Mouse (Mus musculus) embryonic facial prominence, embryonic 11.5 days (tissue): ENCODE results near the gene Fbxw21. TPM values are rescaled to one million over a fixed set of nuclear protein-coding genes. Genes with fewer than 3 reads are reported as not detected.
A peak's percentile ranks its signal among the peaks of the same experiment; 100 is the strongest.

ENCODE experiments used
- ATAC-seq: fragments of 200-750 bp; cut with Nextera tagmentation; replicated peaks from 2 replicates; pipeline ENCODE4 v1.8.0; 2017; ENCODE audit warnings: low read depth; ENCODE audit not compliant: insufficient number of reproducible peaks, low FRiP score, low TSS enrichment
- DNase-seq: peaks from one replicate; pipeline ENCODE4 v3.0.0-alpha.2; 2015; ENCODE audit warnings: low spot score
- H3K27ac ChIP-seq: fragments of 300-500 bp; sonication (generic); replicated peaks from 2 replicates; pipeline ENCODE4 v1.5.1; 2014; ENCODE audit warnings: mild to moderate bottlenecking, low read depth, low read length, control low read depth
- H3K27me3 ChIP-seq: fragments of 300-500 bp; sonication (generic); 2 replicates; pipeline ENCODE4 v1.6.1; 2014; ENCODE audit warnings: mild to moderate bottlenecking, low read length, moderate library complexity, mixed read lengths; ENCODE audit not compliant: control insufficient read depth, insufficient read depth
- H3K36me3 ChIP-seq: fragments of 300-500 bp; sonication (generic); replicated peaks from 2 replicates; pipeline ENCODE4 v1.6.1; 2014; ENCODE audit warnings: low read depth, mild to moderate bottlenecking, low read length, moderate library complexity, mixed read lengths; ENCODE audit not compliant: control insufficient read depth, insufficient read depth
- H3K4me1 ChIP-seq: fragments of 300-500 bp; sonication (generic); 2 replicates; pipeline ENCODE4 v1.6.1; 2014; ENCODE audit warnings: low read length, mixed read lengths; ENCODE audit not compliant: control insufficient read depth, insufficient read depth
- H3K4me2 ChIP-seq: fragments of 300-500 bp; sonication (generic); 2 replicates; pipeline ENCODE4 v1.6.1; 2014; ENCODE audit warnings: low read depth, mild to moderate bottlenecking, control low read depth, low read length, moderate library complexity
- H3K4me3 ChIP-seq: fragments of 300-500 bp; sonication (generic); 2 replicates; pipeline ENCODE4 v1.5.1; 2014; ENCODE audit warnings: low read depth, low read length, control low read depth
- H3K9ac ChIP-seq: fragments of 300-500 bp; sonication (generic); replicated peaks from 2 replicates; pipeline ENCODE4 v1.6.1; 2014; ENCODE audit warnings: mild to moderate bottlenecking, control low read depth, low read length
- H3K9me3 ChIP-seq: fragments of 300-500 bp; sonication (generic); replicated peaks from 2 replicates; pipeline ENCODE4 v1.6.1; 2016; ENCODE audit warnings: mild to moderate bottlenecking, low read length, inconsistent platforms, mixed read lengths; ENCODE audit not compliant: control insufficient read depth
- WGBS: fragments of 180-500 bp; shearing (Covaris S2); extraction: QIAGEN DNeasy Blood & Tissue Kit; methylation state at CpG from one replicate; pipeline ENCODE4 v1.1.7; 2014; 5-methylcytosine and 5-hydroxymethylcytosine counted together
- polyA plus RNA-seq: library from polyadenylated mRNA; unstranded; fragments of >200 nt; fragmentation: Nextera tagmentation; extraction: Ambion mirVana; gene quantifications from 2 replicates; pipeline ENCODE4 v1.2.1, GENCODE M21; 2014

Gene Fbxw21
- polyA plus RNA-seq, 1 experiment from 2014 or later = not detected

DNA sequence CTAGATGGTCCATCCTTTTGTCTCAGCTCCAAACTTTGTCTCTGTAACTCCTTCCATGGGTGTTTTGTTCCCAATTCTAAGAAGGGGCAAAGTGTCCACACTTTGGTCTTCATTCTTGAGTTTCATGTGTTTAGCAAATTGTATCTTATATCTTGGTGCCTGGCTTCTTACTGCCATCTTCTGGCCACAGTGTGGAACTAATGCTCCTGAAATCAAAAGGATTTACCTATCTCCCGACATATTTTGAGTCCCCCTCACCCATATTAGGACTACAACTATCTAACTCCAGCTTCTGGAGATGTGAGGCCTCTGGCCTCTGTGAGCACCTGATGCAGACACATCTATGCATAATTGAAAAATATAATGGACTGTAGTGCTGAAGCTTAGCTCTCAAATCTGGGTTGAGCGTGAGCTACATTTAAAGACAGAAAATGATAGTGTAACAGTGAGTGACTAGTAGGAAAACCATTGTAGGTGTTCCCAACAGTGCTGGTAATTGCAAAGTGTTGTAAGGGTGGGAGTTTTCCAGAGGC, 39.2 kb downstream of the Fbxw21 start:
- no peaks in the 10 kb centered on the region for H3K4me1 ChIP-seq
- peak; percentile 62 for DNase-seq
- no peak overlapping the region for H3K4me3 ChIP-seq
- ATAC-seq = no peak
- WGBS = 45% methylated on average over 2 of the region's 2 CpGs
- H3K9me3 ChIP-seq = no peaks in the 10 kb centered on the region
- no peak overlapping the region for H3K4me2 ChIP-seq
- H3K27ac ChIP-seq = no peak overlapping the region
- peaks cover 4% of the 10 kb centered on the region; the same call in 1 of the 2 replicates for H3K36me3 ChIP-seq
- no peaks in the 10 kb centered on the region for H3K27me3 ChIP-seq
- H3K9ac ChIP-seq = no peak overlapping the region

DNA sequence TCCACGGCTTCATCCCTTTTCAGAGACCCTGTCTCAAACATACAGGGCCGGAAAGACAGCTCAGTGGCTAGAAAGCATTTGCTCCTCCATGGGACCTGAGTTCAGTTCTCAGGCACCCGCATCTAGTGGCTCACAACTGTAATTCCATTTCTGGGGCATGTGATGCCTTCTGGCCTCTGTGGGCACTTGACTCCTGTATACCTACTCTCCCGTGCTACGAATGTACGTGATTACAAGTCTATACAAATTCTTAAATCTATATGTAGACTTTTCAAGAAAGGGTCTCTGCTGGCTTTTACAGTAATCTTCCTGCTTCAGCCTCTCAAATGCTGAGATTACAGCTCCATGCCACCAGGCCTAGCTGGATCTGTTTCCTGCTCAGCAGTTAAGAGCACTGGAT, 40.9 kb downstream of the Fbxw21 start:
- Histone ChIP-seq H3K27ac (no peak overlapping the region), H3K27me3 (no peaks in the 10 kb centered on the region), H3K36me3 (peaks cover 12% of the 10 kb centered on the region), H3K9ac (no peak overlapping the region), H3K9me3 (no peaks in the 10 kb centered on the region), H3K4me2 (no peak overlapping the region), H3K4me1 (no peaks in the 10 kb centered on the region), H3K4me3 (no peak overlapping the region)
- WGBS = 88% methylated on average over 6 of the region's 6 CpGs
- ATAC-seq = no peak
- DNase-seq = no peak

DNA sequence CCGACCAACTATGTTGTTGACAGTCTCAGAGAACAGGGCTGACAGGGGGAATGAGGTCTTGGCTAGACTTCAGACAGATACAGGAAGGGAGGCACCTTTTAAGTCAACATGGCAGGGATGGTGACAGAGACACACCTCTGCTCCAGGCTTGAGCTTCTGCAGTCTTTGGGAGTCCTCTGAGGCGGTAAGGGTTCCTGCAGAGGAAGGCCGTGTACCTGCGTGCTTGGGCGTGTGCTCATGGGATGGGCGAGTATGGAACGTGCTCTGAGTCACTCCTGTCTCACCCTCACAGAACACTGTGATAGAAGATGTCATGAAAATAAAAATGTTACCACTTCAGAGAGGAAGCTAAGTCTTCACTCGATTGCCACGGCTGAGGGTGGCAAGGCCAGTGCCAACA, 42.3 kb downstream of the Fbxw21 start:
- Histone ChIP-seq H3K27ac (no peak overlapping the region), H3K27me3 (no peaks in the 10 kb centered on the region), H3K4me1 (no peaks in the 10 kb centered on the region), H3K4me2 (no peak overlapping the region), H3K9me3 (no peaks in the 10 kb centered on the region), H3K9ac (no peak overlapping the region), H3K36me3 (peaks cover 17% of the 10 kb centered on the region), H3K4me3 (no peak overlapping the region)
- 92% methylated on average over 9 of the region's 9 CpGs for WGBS
- ATAC-seq (no peak), DNase-seq (no peak)

DNA sequence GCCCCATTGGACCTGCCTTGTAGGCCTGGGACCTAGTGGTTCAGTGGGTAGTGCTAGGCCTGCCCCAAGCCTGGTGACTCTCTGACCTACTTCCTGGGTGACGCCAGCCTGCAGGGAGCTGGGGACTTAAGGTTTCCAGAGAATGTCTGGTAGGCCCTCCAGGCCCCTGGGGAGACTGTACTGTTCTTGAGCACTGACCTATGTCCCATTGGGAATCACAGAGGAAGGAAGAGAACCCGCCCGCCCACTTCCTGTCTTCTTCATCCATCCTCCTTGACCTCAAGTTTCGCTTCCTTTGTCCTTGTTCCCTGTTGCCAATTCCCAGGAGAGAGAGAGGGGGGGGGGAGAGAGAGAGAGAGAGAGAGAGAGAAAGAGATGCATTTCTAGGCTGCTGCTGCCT, 43.7 kb downstream of the Fbxw21 start:
- DNase-seq = no peak
- peaks cover 18% of the 10 kb centered on the region for H3K36me3 ChIP-seq

DNA sequence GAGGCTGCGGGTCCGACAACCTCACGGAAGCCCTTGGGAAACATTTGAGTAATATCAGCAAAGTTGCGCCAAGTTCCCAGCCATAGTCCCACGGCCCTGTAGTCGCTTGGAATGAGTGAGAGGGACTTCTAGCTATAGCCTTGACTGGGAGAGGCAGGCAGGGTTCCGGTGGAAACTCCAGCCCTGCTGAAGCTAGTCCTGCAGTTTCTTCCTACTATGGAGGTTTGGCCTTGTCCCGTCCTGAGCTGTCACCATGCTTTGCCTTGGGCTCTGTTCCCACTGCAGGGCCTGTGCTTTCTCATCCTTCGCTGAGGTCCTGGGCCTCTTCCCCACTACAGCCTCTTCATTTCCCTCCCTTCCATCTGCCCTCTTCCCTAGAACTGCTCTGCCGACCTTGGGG, 45.6 kb downstream of the Fbxw21 start:
- Histone ChIP-seq H3K4me3 (no peak overlapping the region), H3K4me1 (no peaks in the 10 kb centered on the region), H3K9ac (no peak overlapping the region), H3K4me2 (no peak overlapping the region), H3K27ac (no peak overlapping the region), H3K27me3 (no peaks in the 10 kb centered on the region), H3K36me3 (peaks cover 30% of the 10 kb centered on the region), H3K9me3 (no peaks in the 10 kb centered on the region)
- ATAC-seq = no peak
- WGBS = 94% methylated on average over 10 of the region's 10 CpGs
- DNase-seq = no peak

More for the DNA sequence above, 43.7 kb downstream of the Fbxw21 start:
- Histone ChIP-seq H3K27ac (no peak overlapping the region), H3K4me2 (no peak overlapping the region), H3K27me3 (no peaks in the 10 kb centered on the region), H3K4me3 (no peak overlapping the region), H3K9ac (no peak overlapping the region), H3K9me3 (no peaks in the 10 kb centered on the region), H3K4me1 (no peaks in the 10 kb centered on the region)
- 86% methylated on average over 4 of the region's 4 CpGs for WGBS
- no peak for ATAC-seq

DNA sequence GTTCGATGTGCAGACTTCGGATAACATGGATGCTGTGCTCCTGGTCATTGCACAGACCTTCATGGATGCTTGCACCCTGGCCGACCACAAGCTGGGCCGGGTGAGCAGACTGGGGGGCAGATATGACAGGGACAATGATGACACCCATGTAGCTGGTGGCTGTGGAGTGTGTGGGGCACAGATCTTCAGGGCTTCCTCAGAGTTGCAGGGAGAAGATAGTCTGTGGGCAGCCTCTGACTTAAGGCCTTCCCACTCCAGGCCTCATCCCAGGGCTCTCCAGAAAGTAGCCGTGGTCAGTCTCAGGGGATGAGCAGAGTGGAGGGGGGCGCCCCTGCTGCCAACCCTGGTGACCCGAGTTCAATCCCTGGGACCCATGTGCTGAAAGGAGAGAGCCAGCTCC, 47.0 kb downstream of the Fbxw21 start:
- DNase-seq = no peak
- 81% methylated on average over 7 of the region's 7 CpGs for WGBS

DNA sequence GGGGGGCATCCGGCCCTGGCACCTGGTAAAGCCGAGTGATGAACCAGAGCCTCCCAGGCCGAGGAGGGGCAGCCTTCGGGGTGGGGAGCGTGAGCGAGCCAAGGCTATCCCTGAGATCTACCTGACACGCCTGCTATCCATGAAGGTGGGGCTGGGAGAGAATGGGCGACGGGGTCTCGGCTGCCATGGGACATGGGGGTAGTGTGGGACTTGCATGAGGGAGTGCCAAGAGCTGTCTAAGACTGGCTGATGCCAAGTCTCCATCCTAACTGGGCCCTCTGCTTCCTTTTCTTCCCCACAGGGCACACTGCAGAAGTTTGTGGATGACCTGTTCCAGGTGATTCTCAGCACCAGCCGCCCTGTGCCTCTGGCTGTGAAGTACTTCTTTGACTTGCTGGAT, 47.6 kb downstream of the Fbxw21 start:
- no peaks in the 10 kb centered on the region for H3K4me1 ChIP-seq
- no peak overlapping the region for H3K27ac ChIP-seq
- H3K27me3 ChIP-seq = no peaks in the 10 kb centered on the region
- peaks cover 33% of the 10 kb centered on the region for H3K36me3 ChIP-seq
- no peaks in the 10 kb centered on the region for H3K9me3 ChIP-seq
- no peak overlapping the region for H3K4me3 ChIP-seq
- DNase-seq (no peak), ATAC-seq (no peak)
- H3K4me2 ChIP-seq = no peak overlapping the region
- no peak overlapping the region for H3K9ac ChIP-seq
- WGBS = 95% methylated on average over 11 of the region's 11 CpGs

More for the DNA sequence above, 47.0 kb downstream of the Fbxw21 start:
- no peak overlapping the region for H3K4me2 ChIP-seq
- H3K9me3 ChIP-seq = no peaks in the 10 kb centered on the region
- H3K27ac ChIP-seq = no peak overlapping the region
- H3K4me1 ChIP-seq = no peaks in the 10 kb centered on the region
- ATAC-seq = no peak
- peaks cover 33% of the 10 kb centered on the region for H3K36me3 ChIP-seq
- no peaks in the 10 kb centered on the region for H3K27me3 ChIP-seq
- no peak overlapping the region for H3K4me3 ChIP-seq
- no peak overlapping the region for H3K9ac ChIP-seq

DNA sequence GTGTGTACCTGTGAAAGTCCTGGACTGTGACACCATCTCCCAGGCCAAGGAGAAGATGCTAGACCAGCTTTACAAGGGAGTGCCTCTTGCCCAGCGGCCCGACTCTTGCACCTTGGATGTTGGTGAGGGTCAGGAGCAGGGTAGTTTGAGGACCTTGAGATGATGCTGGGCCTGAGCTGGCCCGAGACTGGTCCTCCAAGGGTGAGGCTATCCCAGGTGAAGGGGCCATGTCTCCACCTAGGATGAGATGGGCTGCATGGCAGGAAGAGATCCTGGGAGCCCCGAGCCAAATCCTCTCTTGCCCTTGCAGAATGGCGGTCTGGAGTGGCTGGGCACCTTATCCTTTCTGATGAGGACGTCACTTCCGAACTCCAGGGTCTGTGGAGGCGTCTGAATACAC, 48.5 kb downstream of the Fbxw21 start:
- Histone ChIP-seq H3K4me1 (no peaks in the 10 kb centered on the region), H3K4me3 (no peak overlapping the region), H3K9me3 (no peaks in the 10 kb centered on the region), H3K9ac (no peak overlapping the region), H3K36me3 (peaks cover 33% of the 10 kb centered on the region), H3K27me3 (no peaks in the 10 kb centered on the region), H3K27ac (no peak overlapping the region), H3K4me2 (no peak overlapping the region)
- WGBS = 90% methylated on average over 8 of the region's 8 CpGs
- ATAC-seq = no peak
- DNase-seq = no peak
